Mouse (Mus musculus) left cerebral cortex, postnatal 25 days (tissue): ENCODE data around the gene Plcl2. TPM values are rescaled to one million over a fixed set of nuclear protein-coding genes. Genes with fewer than 3 reads are reported as not detected.
A peak's percentile ranks its signal among the peaks of the same experiment; 100 is the strongest.
"Not testable (repeated sequence)": the region's sequence is repeated elsewhere in the genome, so short reads cannot be mapped to it uniquely, and the experiment has no call there.

Experiments
- DNase-seq, 2 experiments: peaks; one replicate each; pipeline ENCODE4 v3.0.0; 2022; ENCODE audit warnings: low spot score in 2 of 2, mixed read lengths in 1 of 2
- intact Hi-C: fragments of 180-260 bp; cut with DNase I; formaldehyde crosslinking; loops from one replicate; pipeline ENCODE4 v1.15.1; 2025
- total RNA-seq, 2 experiments: library from RNA; stranded (reverse); gene quantifications; 2 replicates each; pipeline ENCODE4 v1.2.3; 2021

Gene Plcl2
- total RNA-seq, 2 experiments from 2014 or later = 84.0 to 85.2 TPM

DNA sequence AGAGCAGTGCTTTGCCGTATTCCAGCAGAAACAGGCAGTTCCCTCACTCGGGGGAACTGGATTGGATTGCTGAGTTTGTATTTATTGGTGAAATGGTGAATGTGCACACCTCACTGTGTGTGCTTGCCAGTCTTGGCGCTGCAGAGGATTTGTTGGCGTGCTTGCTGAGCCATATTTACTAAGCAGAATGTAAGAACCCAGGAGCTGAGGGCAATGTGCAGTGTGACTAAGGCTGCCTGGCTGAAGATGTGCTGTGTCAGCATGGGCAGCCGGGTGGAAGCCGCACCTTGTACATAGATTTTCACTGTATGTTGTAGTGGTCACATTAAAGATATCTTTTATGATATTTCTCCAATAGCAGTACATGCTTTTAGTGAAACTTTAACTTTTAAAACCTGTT is 178.9 kb downstream of the Plcl2 start:
- intact Hi-C loops = no loop called here
- no peak for DNase-seq

- intact Hi-C loops, DNase-seq: not testable (repeated sequence)
Measured at GRCm38 (mm10) chr17:50698410-50698809, 189.2 kb downstream of the Plcl2 start.

- intact Hi-C loops = no loop called here
- no peak for DNase-seq
Measured at GRCm38 (mm10) chr17:50710497-50711222, 201.5 kb downstream of the Plcl2 start.

- intact Hi-C loops = no loop called here
- DNase-seq = no peak
Measured at GRCm38 (mm10) chr17:50717586-50717985, 208.4 kb downstream of the Plcl2 start.

GRCm38 (mm10) chr17:50724376-50724775 is 215.2 kb downstream of the Plcl2 start:
- intact Hi-C loops = no loop called here
- DNase-seq = no peak

GRCm38 (mm10) chr17:50726265-50726664 is 217.1 kb downstream of the Plcl2 start:
- DNase-seq = no peak
- intact Hi-C loops = no loop called here

DNA sequence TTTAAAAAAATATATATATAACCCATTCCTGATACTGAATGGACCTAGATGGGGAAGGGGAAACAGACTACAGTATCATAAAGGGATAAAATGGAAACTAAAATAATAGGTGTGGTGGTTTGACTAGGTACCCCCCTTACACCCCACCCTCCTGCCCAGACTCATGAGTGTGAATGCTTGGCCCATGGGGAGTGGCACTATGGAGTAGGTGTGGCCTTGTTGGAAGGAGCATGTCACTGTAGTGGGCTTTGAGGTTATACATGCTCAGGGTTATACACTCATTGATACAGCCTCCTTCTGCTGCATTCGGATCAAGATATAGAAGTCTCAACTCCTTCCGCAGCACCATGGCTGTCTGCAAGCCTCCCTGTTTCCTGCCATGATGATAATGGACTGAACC is 219.8 kb downstream of the Plcl2 start:
- intact Hi-C loops = no loop called here
- no peak for DNase-seq

DNA sequence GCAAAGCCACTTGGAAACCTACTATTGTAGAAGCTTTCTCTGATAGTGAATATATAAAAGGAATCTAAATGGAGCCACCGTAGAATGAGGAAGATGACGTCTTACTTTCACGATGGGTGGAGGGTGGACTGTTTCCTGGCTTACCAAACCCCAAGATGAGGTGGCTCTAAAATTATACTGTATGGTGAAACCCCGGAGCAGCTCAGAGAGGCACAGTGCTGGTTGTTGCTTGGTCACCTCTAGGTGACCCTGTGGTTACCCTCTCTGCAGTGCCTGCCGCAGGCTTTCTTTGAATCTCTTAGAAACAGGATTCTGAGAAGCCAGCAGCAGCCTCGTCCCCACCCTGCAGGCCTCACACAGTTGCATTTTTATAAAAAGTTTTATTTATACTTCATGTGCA is 220.4 kb downstream of the Plcl2 start:
- intact Hi-C loops = no loop called here

DNA sequence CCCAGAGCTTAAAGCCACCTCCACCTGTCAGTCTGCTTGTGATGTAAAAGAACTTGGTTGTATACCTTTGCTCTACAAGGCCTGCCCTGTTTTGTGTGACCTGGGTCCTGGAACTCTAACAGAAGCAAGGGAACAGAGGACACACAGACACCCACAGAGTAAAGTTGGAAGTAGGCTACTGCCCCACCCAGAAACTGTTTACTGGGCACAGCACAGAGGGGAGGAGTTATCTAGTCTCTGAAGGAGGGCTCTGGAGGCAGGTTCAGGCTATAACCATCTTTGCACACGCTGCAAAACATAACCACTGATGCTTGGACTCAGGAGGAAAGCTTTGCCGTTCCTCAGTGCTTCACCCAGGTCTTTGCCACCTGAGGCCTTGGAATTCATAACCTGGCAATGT is 221.7 kb downstream of the Plcl2 start:
- DNase-seq = no peak
- intact Hi-C loops = no loop called here

More for the DNA sequence above, 220.4 kb downstream of the Plcl2 start:
- no peak for DNase-seq

GRCm38 (mm10) chr17:50731876-50732275 is 222.7 kb downstream of the Plcl2 start:
- no peak for DNase-seq
- intact Hi-C loops = no loop called here

DNA sequence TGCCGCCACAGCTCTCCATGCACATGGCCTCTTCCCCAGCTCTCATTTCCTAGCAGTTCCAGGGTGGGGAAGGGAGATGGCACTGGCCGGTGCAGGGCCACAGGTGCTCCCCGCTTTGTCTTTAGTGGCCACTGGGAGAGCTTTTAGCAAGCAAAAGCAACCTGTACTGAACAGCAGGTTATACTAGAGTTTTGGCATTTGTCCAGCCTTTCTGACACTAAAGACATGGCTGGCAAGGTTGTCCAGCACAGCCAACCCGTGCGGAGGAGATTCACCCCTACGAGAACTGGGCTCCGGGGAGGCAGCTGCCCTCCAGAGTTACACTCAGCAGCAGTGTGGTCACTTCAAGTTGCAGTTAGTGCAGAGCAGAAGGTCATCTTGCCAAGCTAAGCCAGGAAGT is 224.2 kb downstream of the Plcl2 start:
- DNase-seq = no peak
- intact Hi-C loops = no loop called here

DNA sequence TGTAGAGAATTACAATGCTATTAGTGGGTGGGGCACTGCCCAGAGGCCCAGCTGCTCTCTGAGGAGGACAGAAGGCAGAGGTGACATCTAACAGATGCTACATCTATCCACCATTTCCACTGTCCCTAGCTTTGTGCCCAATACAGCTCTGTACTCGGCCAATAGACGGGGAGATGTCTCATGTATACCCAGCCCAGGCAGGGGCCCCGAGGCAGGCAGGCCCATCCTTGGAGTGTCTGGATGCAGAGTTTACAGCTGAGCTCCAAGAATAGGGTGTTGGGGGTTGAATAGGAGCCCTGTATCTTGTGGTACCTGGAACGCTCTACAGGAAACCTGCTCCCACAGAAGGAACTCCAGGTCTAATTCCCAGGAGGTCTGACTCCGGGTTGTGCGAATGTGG is 225.6 kb downstream of the Plcl2 start:
- intact Hi-C loops = no loop called here

GRCm38 (mm10) chr17:50735382-50735954 is 226.3 kb downstream of the Plcl2 start:
- DNase-seq = peak in 1 of 2 experiments; percentile 36
- intact Hi-C loops = no loop called here

More for the DNA sequence above, 225.6 kb downstream of the Plcl2 start:
- no peak for DNase-seq

DNA sequence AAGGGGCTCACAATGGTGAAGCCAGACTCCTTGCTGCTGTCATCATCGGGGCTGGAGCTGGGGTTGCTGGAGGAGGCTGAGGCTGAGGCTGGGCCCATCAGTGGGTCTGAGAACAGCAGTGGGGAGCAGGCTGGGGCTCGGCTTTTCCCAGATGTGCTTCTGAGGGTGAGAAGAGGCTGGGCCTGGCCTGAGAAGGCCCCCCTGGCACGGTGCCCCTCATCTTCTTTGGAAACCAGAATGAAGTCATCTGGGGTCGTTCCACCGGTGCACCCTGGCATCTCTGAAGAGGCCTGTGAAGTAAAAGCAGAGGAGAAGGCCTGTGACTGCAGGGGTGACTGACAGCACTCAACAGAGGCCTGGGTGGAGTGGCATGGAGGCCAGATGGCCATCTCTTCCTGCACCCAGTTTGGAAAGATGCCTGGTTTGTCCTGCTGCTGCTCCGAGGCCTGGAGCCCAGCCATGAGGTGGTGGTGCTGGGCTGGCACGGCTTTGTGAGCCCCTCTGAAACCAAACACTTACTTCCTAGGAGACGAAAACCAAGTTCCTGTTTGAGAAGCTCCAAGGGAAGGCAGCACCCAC is 226.8 kb downstream of the Plcl2 start:
- intact Hi-C loops = no loop called here
- peak in 1 of 2 experiments; percentile 28 for DNase-seq

DNA sequence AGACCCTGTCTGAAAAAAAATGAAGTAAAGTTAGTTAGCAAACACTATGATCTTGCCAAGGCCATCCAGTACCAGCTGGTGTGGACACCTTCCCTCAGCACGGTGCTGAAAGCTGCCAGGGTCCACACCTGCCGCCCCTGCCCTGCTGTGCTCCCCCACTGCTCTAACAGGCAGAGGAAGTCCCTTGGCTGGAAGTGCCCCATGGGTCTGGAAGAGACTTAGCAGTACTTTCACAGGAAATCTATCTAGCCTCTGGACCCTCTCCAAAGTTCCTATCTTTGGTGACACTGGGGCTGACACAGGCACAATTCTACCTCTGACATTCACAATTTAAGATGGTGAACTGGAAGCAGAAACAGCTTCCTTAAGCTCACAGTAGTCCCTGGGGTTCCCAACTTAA is 227.9 kb downstream of the Plcl2 start:
- DNase-seq = no peak
- intact Hi-C loops = no loop called here

Other genes starting within 250 kb of the Plcl2 start
- gene Dazl, start 215.8 kb upstream of the Plcl2 start, total RNA-seq = 1 to 10 TPM; 3.8 to 4.5 TPM